Mouse (Mus musculus): ENCODE data around the gene Mafk.

The Mafk gene

GRCm38 (mm10) chr5:139797473-139798167, 6.3 kb downstream of the Mafk start:
- peak; percentile 91 for DNase-seq

DNA sequence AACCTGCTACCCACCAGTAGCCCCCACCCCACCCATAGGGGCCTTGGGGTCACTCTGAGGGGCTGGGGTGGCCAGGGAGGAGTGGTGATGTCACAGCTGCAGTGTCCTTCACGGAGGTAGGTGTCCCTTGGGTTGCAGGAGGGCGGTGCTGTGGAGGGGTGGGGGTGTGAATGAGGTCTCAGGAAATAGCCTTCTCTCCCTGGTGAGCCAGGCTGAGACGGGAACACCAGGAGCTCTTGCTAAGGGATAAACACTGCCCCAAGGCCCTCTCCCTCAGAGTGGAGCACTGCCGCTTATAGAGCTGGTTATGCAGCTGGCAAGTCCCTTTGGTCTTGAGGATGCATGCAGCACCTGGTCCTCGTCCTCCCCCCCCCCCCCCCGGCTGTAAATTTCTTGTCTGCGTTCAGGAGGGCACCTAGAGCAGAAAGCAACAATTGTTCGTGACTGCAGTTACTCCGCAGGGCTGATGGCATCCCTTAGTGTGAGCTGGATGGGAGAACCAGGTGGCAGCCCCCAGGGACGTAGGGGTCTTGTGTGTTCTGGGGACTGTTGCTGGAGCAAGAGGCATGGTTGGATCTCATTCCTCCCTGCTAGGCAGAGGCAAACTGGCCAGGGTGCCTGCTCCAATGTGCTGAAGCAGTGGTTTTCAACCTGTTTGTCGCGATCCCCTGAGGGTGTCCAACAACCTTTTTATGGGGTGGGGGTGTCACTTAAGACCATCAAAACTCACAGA, 7.0 kb downstream of the Mafk start:
- peak; percentile 3 for DNase-seq

GRCm38 (mm10) chr5:139799041-139799440, 7.7 kb downstream of the Mafk start:
- peak; percentile 2 for DNase-seq

DNA sequence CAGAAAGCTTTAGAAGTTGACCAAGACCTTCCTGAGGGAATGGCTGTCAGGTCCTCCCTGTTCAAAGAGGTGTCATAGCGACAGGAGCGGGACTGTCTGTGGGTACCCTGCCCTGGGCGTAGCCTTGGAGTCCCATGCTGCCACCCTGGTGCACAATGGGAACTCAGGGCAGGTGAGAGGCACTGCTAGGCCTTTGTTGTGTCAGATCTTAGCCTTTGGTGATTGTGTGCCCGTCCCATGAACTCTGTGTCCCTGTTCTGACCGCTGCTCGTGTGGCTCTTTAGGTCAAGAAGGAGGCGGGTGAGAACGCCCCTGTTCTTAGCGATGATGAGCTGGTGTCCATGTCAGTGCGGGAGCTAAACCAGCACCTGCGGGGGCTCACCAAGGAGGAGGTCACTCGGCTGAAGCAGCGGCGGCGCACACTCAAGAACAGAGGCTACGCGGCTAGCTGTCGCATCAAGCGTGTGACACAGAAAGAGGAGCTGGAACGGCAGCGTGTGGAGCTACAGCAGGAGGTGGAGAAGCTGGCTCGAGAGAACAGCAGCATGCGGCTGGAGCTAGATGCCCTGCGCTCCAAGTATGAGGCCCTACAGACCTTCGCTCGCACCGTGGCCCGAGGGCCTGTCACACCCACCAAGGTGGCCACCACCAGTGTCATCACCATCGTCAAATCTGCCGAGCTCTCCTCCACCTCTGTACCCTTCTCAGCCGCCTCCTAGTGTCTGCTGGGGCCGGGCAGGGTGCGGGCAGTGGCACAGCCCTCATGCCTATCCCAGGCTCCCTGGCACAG, 8.7 kb downstream of the Mafk start:
- DNase-seq: peak; percentile 12

- DNase-seq: no peak
These were observed 9.9 kb downstream of the Mafk start for GRCm38 (mm10) chr5:139801231-139801630.

- DNase-seq: no peak
These were observed 10.6 kb downstream of the Mafk start for GRCm38 (mm10) chr5:139801880-139802279.

DNA sequence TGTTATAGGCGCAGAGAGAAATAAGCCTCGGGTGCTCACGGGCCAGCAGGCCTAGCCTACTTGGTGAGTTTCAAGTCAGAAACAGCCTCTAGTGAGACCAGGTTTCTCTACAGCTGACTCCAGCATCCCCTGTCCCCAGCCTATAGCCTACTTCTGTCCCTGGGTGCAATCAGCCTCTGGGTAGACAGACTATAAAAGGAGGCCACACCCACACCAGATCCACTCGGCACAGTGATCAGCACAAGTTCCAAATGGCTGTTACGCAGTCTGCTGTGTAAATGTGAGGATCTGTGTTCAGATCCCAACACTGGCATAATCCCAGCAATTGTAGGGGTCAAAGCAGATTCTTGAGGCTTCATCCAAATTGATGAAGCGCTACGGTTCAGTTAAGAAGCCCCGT, 11.9 kb downstream of the Mafk start:
- DNase-seq: no peak

- peak; percentile 90 for DNase-seq
These were observed 12.3 kb downstream of the Mafk start for GRCm38 (mm10) chr5:139803601-139804102.

- no peak for DNase-seq
These were observed 12.8 kb downstream of the Mafk start for GRCm38 (mm10) chr5:139804107-139804551.

DNA sequence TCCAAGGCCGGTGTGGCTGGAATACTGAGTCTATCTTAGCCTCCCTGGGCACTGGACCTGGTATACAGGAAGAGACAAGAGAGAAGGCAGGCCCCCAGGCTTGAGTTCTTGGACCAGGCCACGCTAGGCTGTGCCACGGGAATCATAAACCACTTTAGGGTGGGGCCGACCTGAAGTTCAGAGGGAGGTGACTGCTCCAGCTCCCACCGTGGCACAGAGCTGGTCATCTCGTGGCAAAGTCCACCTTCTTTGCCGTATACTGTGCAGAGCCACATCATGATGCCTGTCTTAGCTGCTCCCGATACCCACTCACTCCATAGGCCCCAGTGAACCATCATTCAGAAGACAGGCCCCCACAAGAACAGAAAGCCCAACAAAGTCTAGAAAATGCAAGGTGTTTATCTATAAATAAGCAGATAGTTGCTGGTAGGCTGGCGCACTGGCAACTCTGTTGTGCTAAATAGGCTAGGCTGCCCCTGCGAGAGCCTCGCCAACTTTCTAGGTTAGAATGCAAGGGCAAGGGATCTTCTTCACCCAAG, 13.3 kb downstream of the Mafk start:
- peak; percentile 6 for DNase-seq

DNA sequence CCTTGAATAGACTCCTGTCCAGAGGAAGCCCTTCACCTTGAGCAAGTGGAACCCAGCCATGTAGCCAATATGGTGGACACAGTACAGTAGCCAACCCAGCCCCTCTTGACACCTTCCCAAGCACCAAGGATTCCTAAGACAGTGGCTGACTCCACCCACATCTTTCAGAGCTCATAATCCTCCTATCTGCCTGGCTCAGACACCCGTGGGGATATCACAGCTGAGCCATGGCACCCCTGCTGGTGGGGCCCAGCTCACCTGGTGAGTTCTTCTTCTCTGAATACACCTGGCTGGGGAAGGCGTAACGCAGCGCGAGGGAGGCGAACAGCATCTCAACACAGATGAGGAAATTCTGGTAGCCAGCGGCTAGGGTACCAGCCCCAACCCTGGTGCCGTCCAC, 14.6 kb downstream of the Mafk start:
- peak; percentile 5 for DNase-seq

GRCm38 (mm10) chr5:139809397-139809796, 18.1 kb downstream of the Mafk start:
- DNase-seq: peak; percentile 10

- peak; percentile 74 for DNase-seq
These were observed 20.5 kb downstream of the Mafk start for GRCm38 (mm10) chr5:139811677-139812397.

DNA sequence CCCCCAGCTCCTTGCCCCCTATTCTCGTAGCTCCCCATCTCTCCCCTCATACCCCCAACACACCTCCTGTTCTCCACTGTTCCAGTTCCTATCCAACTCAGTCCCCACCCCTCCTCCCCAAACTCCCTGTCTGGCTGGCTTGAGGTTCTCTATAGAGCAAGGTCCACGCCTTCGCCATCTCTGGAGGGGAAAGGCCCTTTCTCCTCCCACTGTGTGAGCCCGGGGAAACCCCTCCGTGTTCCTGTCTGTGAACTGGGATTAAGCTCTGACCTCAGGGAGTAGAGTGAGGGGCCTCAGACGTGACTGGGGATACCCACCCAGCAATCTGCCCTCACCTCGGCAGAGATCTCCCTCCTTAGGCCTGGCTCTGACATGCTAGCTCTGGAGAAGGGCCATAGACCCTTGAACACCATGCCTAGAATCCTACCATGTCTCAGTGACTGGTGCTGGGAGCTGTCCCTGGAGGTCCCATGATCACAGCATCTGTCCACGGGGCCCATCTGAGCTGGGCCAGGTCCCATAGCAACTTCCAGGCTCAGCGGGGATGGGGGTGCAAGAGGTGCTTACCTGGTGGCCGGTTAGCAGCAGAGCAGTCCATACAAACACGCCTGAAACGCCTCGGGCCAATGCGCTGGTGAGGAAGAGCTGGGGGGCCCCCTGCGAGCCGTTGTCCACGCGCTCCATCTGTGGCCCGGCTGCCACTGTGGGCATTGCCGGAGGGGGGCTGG, 21.2 kb downstream of the Mafk start:
- no peak for DNase-seq

DNA sequence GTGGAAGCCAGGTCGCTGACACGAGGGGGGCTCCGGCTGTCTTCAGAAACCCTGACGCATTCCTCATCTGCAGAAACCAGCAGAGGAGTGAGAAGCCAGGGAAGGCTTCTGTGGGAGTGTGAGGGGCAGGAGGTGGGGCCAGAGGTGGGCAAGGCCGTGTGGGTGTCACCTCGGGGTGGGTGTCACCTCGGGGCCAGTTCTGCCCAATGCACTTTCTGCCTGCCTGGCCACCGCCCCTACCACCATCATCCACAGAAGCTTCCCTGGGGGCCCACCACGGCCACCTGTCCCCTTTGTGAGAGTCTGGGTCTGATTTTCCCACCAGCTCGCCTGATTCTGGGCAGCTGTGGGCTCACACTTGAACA, 21.8 kb downstream of the Mafk start:
- DNase-seq: no peak

GRCm38 (mm10) chr5:139813963-139814381, 22.7 kb downstream of the Mafk start:
- DNase-seq: peak; percentile 96

DNA sequence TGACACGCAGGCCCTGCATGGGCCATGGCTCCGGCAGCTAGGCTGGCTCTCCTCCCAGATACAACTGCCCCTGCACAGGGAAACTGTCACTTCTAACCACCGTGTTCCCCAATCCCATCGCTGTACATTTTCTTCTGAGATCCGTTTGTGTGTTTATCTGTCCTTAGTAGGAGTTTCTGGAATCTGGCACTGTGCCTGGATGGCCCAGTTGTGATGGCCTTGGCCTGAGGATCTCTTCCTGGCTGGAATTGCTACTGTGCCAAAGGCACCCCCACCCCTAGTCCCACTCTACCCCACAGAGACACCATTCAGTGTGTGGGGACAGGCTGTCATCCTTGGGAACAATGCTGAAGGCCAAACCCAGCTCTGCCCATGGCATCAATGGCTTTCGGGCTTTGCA, 24.7 kb downstream of the Mafk start:
- DNase-seq: no peak

GRCm38 (mm10) chr5:139816445-139816844, 25.1 kb downstream of the Mafk start:
- DNase-seq: peak; percentile 3

GRCm38 (mm10) chr5:139817292-139817691, 26.0 kb downstream of the Mafk start:
- no peak for DNase-seq

DNA sequence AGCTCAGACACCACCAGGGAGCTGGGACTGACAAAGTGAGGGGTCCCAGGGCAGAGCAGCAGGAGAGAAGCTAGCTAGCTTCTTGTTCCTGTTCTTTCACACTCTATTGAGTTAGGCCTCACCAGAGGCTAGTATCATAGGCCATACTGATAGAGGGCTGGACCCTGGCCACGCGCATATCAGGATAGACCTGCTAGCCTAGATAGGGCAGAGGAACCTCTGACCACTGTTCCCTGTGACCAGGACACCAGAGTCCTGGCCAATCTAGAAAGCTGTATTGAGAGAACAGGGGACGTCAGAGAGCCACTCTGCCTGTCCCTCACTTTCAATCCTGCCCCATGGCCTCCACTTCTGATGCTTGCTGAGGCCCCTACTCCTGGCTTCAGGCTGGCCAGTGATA, 26.7 kb downstream of the Mafk start:
- no peak for DNase-seq

- DNase-seq: no peak
These were observed 27.5 kb downstream of the Mafk start for GRCm38 (mm10) chr5:139818801-139819200.

Measured in kidney, adult 11 months (tissue).